Mouse (Mus musculus): ENCODE data around the gene Akt3.

GRCm38 (mm10) chr1:176986990-176987740 lies 270.8 kb downstream of the Akt3 start:
- TF ChIP-seq ZNF384 (IDR thresholded peaks at IDR 0.05; ENCODE audit: low read depth, low read length) (no peak), HCFC1 (IDR thresholded peaks at IDR 0.05; ENCODE audit: borderline replicate concordance, insufficient read depth, low read length) (no peak), CHD2 (IDR thresholded peaks at IDR 0.05; ENCODE audit: low read depth, low read length) (no peak), ZC3H11A (IDR thresholded peaks at IDR 0.05; ENCODE audit: borderline replicate concordance, low read depth, low read length) (no peak), MAFK (IDR thresholded peaks at IDR 0.05; ENCODE audit: insufficient read depth, low read depth, low read length) (no peak)
